Mouse (Mus musculus) spleen, postnatal 36 days (tissue): Measurements from ENCODE around the gene Ints4.

Source experiments
- DNase-seq, 2 experiments: peaks; one replicate each; pipeline ENCODE4 v3.0.0; 2022; ENCODE audit warnings: low spot score in 2 of 2, mixed read lengths in 1 of 2

Ints4 gene

GRCm38 (mm10) chr7:97536571-97536970 is 55.8 kb downstream of the Ints4 start:
- DNase-seq, result no peak

DNA sequence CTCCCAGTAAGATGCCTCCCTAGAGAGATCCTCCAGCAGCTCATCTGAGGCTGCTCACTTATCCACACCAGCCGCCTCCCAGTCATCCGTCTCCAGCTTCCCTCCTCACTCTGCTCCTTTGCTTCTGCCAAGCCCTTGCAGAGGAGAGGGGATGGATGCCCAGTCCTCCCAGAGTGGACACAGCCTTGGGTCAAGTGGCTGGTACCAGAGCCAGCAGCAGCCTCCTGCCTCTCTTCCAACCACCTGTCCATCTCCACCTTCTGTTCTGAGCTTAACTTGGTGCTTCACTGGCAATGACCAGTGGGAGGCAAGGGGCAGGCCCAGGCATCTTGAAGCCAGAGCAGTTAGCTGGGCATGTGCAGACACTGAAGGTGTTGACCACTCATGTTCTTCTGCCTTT is 65.7 kb downstream of the Ints4 start:
- DNase-seq, result no peak

DNA sequence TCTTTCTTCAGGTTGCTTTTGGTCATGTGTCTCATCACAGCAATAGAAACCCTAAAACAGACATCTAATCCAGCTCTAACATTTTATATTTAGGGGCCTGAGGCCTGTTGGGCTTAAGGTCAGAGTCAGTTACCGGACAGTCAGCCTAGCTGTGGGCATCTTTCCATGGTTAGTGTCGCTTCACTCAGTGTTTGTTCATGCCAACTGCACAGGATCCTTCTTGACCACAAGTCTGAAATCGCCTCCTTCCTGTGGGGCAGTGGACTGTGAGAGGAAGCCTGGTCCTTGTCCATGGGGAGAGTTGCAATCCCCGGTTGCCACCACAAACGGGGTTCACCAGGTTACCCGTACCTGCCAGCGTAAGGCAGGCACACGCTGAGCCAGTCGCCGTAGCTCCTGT is 68.5 kb downstream of the Ints4 start:
- DNase-seq, result no peak

GRCm38 (mm10) chr7:97550673-97551072 is 69.9 kb downstream of the Ints4 start:
- no peak for DNase-seq

DNA sequence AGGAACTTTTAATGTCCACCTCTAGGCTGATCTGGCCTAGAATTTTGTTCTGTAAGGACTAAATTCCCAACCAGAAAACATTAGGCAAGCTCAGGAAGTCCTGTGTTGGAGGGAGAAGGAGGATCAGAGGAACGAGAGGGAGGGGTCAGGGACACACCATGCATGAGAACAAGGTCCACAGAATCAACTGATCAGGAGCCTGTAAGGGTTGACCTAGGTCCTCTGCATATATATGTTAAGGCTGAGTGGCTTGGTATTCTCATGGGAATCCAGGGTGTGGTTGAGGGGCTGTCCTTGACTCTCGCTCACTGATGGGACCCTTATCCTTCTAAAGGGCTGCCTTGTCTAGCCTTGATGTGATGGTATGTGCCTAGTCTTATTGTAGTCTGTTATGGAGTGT is 82.8 kb downstream of the Ints4 start:
- DNase-seq, result no peak

DNA sequence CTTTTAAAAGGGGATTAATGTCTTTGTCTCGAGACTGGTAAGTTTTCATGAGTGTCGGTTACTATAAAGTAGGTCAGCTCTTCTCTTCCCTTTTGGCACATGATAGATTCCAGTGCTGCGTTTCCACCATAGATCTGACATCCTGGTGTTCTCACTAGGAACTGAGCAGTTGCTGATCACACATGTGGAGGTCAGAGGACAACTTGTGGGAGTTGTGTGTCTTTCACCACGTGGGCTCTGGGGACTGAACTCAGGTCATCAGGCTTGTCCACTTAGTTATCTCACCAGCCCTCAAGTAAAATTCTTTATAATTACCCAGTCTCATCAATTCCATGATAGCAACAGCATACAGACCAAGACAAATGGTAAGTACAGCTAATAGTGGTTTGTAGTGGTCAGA is 88.6 kb downstream of the Ints4 start:
- DNase-seq, result no peak

GRCm38 (mm10) chr7:97570389-97570788 is 89.6 kb downstream of the Ints4 start:
- DNase-seq, result no peak

DNA sequence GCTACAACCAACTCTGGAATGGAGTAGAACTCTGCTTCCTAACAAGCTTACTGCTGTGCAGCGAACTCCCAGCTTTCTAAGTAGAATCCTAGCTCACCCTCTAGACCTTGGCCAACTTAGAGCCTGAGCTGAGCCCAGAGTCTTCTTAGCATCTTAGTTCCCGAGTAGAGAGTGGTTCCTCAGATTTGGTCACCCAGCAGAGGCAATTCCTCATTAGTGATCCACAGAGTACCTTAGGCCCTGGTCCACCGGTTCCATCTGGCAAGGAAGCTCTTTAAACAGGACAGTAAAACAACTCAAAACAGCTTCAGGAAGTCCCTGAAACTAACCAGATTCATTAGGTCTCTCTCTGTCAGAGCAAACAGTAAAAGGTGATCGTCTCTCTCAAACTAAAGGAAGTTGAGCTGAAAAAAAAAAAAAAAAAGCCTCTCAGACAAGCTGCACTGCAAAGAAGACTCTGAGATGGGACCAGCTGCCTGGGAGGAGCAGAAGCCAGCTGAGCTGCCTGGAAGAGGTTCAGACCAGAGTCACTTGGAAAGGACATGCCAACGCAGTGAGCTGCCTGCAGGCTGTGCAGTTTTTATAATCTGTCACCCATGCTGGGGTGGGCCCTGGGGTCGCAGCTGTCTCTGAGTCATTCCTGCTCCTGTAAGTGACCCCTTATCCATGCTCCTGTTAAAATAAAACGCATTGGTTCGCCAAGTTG is 97.8 kb downstream of the Ints4 start:
- DNase-seq, result peak in 1 of 2 experiments; percentile 5

- peak; percentile 88 to 92 for DNase-seq
These were observed 98.6 kb downstream of the Ints4 start, which contains the start of the genes Aamdc and Rsf1 for GRCm38 (mm10) chr7:97579067-97579975. Aamdc (minus strand) TSS chr7:97579497. Rsf1 (plus strand) TSS chr7:97579889.

GRCm38 (mm10) chr7:97579976-97580842 is 99.5 kb downstream of the Ints4 start:
- DNase-seq, result peak; percentile 46 to 47

GRCm38 (mm10) chr7:97580843-97581214 is 100.1 kb downstream of the Ints4 start:
- DNase-seq, result peak; percentile 89 to 90

DNA sequence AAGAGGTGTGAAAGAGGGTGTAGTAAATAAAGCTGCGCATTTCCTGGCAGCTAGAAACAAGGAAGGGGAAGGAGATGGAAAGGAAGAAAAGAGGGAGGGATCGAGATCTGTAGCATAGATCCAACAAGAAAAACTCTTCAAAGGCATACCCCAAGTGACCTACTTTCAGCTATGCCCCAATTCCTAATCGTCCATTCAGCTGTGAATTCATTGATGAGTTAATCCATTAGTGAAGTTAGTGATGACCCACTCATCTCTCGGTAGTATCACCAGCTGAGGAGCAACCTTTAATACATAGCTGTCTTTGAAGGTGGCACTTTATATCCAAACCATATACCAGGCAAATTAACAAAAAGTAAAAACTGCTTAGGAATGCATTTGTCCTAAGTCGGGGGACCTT is 107.8 kb downstream of the Ints4 start:
- DNase-seq, result no peak

DNA sequence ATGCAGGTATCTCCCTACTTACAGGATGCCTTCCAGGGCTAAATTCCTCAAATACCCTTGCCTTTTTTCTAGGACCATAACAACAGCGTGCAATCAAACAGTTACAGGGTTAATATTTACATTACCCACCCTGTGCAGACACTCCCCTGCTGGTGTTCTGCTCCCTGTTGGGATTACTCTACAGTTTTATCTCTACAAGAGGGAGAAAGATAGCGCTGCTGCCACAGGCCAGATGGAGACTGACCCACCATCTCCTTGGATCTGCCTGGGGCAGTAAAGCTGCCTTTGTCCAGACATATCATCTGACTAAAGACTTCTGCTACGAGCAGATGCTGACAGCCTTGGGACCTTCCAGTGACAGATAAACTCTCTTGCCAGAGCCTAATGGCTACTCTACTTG is 109.7 kb downstream of the Ints4 start:
- no peak for DNase-seq
